Mouse (Mus musculus): Measurements from ENCODE around the gene Pax3.

GRCm38 (mm10) chr1:78053677-78054076, 143.3 kb downstream of the Pax3 start:
- TF ChIP-seq POLR2A (IDR thresholded peaks at IDR 0.05; ENCODE audit: borderline replicate concordance, low read depth, low read length) = no peak
- no peak for TF ChIP-seq CTCF (IDR thresholded peaks at IDR 0.05; ENCODE audit: low read depth, low read length)

Data from bone marrow macrophage, adult 2 months (primary cell).